34 mouse cellular contexts compared by ENCODE assay signal in the genomic region with DNA sequence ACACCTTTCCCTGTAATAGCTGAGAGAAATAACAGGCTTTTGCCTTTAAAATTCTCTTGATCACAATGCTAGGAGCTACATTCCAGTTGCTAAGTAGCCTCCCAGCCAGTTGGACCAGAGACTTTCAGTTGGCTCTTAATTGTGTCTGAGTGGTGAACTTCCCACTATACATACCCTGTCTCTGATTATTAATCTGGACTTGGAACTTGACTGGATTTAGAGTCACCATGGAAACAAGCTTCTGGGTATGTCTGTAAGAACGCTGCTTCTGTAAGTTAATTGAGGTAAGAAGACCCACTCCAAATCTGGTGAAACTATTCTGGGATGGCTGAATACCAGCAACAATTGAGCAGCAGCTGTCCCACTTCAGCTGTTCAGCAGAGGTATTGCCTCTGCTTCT. TPM values are rescaled to one million over a fixed set of nuclear protein-coding genes. Genes with fewer than 3 reads are reported as not detected.
A peak's percentile ranks its signal among the peaks of the same experiment; 100 is the strongest.
DNase-seq lines count a peak whose midpoint lies in the region; ATAC-seq and TF ChIP-seq lines count a peak whose summit lies in the region.
"Had no signal": no experiment of that assay in that cellular context is flagged by ENCODE, and none has a peak within 500 bp of the region (broad histone marks: within the 10 kb centered on the region; RNA-seq: fewer than 3 reads in every experiment).

No protein-coding gene starts in this region.

- DNase-seq in embryonic facial prominence, embryonic 14.5 days (ENCODE audit: low spot score), result peak; percentile 2
- no peak for DNase-seq in embryonic facial prominence, embryonic 10.5 days (ENCODE audit: low spot score)
- DNase-seq in forebrain, embryonic 14.5 days (ENCODE audit: low spot score), result peak; percentile 1
- no peak for DNase-seq in forebrain, postnatal 0 days
- DNase-seq in midbrain, postnatal 0 days (ENCODE audit: low spot score), result no peak
- DNase-seq in adrenal gland, postnatal 36 days, result no peak
- DNase-seq: adrenal gland, adult 8-10 months; adrenal gland, postnatal 25 days; cerebellum, adult 11-12 months; cerebellum, adult 8-10 months; cerebellum, postnatal 10 days; cerebellum, postnatal 36 days; embryo, embryonic 11 days; gastrocnemius, adult 2 months; gastrocnemius, postnatal 14 days; heart, adult 11 months; heart, postnatal 10 days; heart, postnatal 36 days had no signal

- no peak overlapping the region for H3K27ac ChIP-seq in embryonic facial prominence, embryonic 14.5 days (replicated peaks; ENCODE audit: low read depth, low read length)
- H3K27ac ChIP-seq in embryonic facial prominence, embryonic 10.5 days (replicated peaks), result no peak overlapping the region
- no peak overlapping the region for H3K27ac ChIP-seq in forebrain, embryonic 14.5 days (ENCODE audit: low read depth, low read length)
- H3K27ac ChIP-seq in forebrain, postnatal 0 days (ENCODE audit: low read depth, low read length), result no peak overlapping the region
- no peak overlapping the region for H3K27ac ChIP-seq in midbrain, embryonic 13.5 days
- no peak overlapping the region for H3K27ac ChIP-seq in midbrain, postnatal 0 days (ENCODE audit: low read depth, low read length)
- H3K27ac ChIP-seq in midbrain, embryonic 16.5 days (ENCODE audit: low read length), result no peak overlapping the region
- H3K27ac ChIP-seq: embryonic facial prominence, embryonic 15.5 days; forebrain, embryonic 13.5 days; gastrocnemius, adult 2 months; heart, embryonic 15.5 days; hindbrain, embryonic 10.5 days; hindbrain, embryonic 13.5 days; intestine, embryonic 15.5 days had no signal

- no peaks in the 10 kb centered on the region for H3K36me3 ChIP-seq in embryonic facial prominence, embryonic 14.5 days (ENCODE audit: control insufficient read depth, insufficient read depth, low read length)
- no peaks in the 10 kb centered on the region for H3K36me3 ChIP-seq in embryonic facial prominence, embryonic 10.5 days (replicated peaks)
- no peaks in the 10 kb centered on the region for H3K36me3 ChIP-seq in forebrain, embryonic 14.5 days (ENCODE audit: control insufficient read depth, insufficient read depth, low read length)
- no peaks in the 10 kb centered on the region for H3K36me3 ChIP-seq in forebrain, postnatal 0 days (ENCODE audit: insufficient read depth)
- H3K36me3 ChIP-seq in midbrain, embryonic 13.5 days, result no peaks in the 10 kb centered on the region
- H3K36me3 ChIP-seq in midbrain, postnatal 0 days (ENCODE audit: insufficient read depth, low read length), result no peaks in the 10 kb centered on the region
- H3K36me3 ChIP-seq in midbrain, embryonic 16.5 days (ENCODE audit: control insufficient read depth, insufficient read depth, low read length), result no peaks in the 10 kb centered on the region
- H3K36me3 ChIP-seq: embryonic facial prominence, embryonic 15.5 days; heart, embryonic 12.5 days; heart, embryonic 15.5 days; hindbrain, embryonic 10.5 days; hindbrain, embryonic 13.5 days; intestine, embryonic 15.5 days had no signal

- H3K4me2 ChIP-seq in embryonic facial prominence, embryonic 14.5 days (ENCODE audit: low read depth, low read length), result no peak overlapping the region
- no peak overlapping the region for H3K4me2 ChIP-seq in forebrain, embryonic 14.5 days (ENCODE audit: low read length)
- H3K4me2 ChIP-seq in forebrain, postnatal 0 days (ENCODE audit: low read depth), result no peak overlapping the region
- H3K4me2 ChIP-seq in midbrain, embryonic 13.5 days (replicated peaks), result no peak overlapping the region
- H3K4me2 ChIP-seq in midbrain, postnatal 0 days (ENCODE audit: low read depth, low read length, poor library complexity, severe bottlenecking), result no peak overlapping the region
- H3K4me2 ChIP-seq in midbrain, embryonic 16.5 days (ENCODE audit: low read length), result no peak overlapping the region
- H3K4me2 ChIP-seq: embryonic facial prominence, embryonic 15.5 days; forebrain, embryonic 13.5 days; heart, embryonic 12.5 days; heart, embryonic 15.5 days; hindbrain, embryonic 13.5 days; intestine, embryonic 15.5 days had no signal

- H3K27me3 ChIP-seq in embryonic facial prominence, embryonic 14.5 days (replicated peaks; ENCODE audit: control insufficient read depth, insufficient read depth, low read length), result no peaks in the 10 kb centered on the region
- no peaks in the 10 kb centered on the region for H3K27me3 ChIP-seq in embryonic facial prominence, embryonic 10.5 days (replicated peaks; ENCODE audit: low read depth, poor library complexity, severe bottlenecking)
- no peaks in the 10 kb centered on the region for H3K27me3 ChIP-seq in forebrain, embryonic 14.5 days (replicated peaks; ENCODE audit: control insufficient read depth, insufficient read depth, low read length)
- H3K27me3 ChIP-seq in forebrain, postnatal 0 days (ENCODE audit: insufficient read depth, low read length), result no peaks in the 10 kb centered on the region
- no peaks in the 10 kb centered on the region for H3K27me3 ChIP-seq in midbrain, embryonic 13.5 days
- H3K27me3 ChIP-seq in midbrain, postnatal 0 days (ENCODE audit: insufficient read depth, low read length), result no peaks in the 10 kb centered on the region
- no peaks in the 10 kb centered on the region for H3K27me3 ChIP-seq in midbrain, embryonic 16.5 days (ENCODE audit: control insufficient read depth, insufficient read depth, low read depth, low read length)
- H3K27me3 ChIP-seq: embryonic facial prominence, embryonic 15.5 days; forebrain, embryonic 13.5 days; heart, embryonic 12.5 days; heart, embryonic 15.5 days; hindbrain, embryonic 13.5 days; intestine, embryonic 15.5 days had no signal

- no peaks in the 10 kb centered on the region for H3K4me1 ChIP-seq in embryonic facial prominence, embryonic 14.5 days (ENCODE audit: control insufficient read depth, insufficient read depth, low read length)
- no peaks in the 10 kb centered on the region for H3K4me1 ChIP-seq in embryonic facial prominence, embryonic 10.5 days
- no peaks in the 10 kb centered on the region for H3K4me1 ChIP-seq in forebrain, embryonic 14.5 days (ENCODE audit: control insufficient read depth, insufficient read depth, low read length)
- H3K4me1 ChIP-seq in forebrain, postnatal 0 days (ENCODE audit: insufficient read depth), result no peaks in the 10 kb centered on the region
- no peaks in the 10 kb centered on the region for H3K4me1 ChIP-seq in midbrain, embryonic 13.5 days (replicated peaks)
- H3K4me1 ChIP-seq in midbrain, postnatal 0 days (ENCODE audit: insufficient read depth, low read length), result no peaks in the 10 kb centered on the region
- H3K4me1 ChIP-seq in midbrain, embryonic 16.5 days (ENCODE audit: control insufficient read depth, insufficient read depth, low read length), result no peaks in the 10 kb centered on the region
- H3K4me1 ChIP-seq: embryonic facial prominence, embryonic 15.5 days; heart, embryonic 12.5 days; heart, embryonic 15.5 days; hindbrain, embryonic 10.5 days; hindbrain, embryonic 13.5 days; intestine, embryonic 15.5 days had no signal

- no peak overlapping the region for H3K4me3 ChIP-seq in embryonic facial prominence, embryonic 14.5 days (ENCODE audit: low read depth, low read length)
- H3K4me3 ChIP-seq in embryonic facial prominence, embryonic 10.5 days, result no peak overlapping the region
- H3K4me3 ChIP-seq in forebrain, embryonic 14.5 days (ENCODE audit: low read depth, low read length), result no peak overlapping the region
- no peak overlapping the region for H3K4me3 ChIP-seq in forebrain, postnatal 0 days (ENCODE audit: low read depth, low read length)
- H3K4me3 ChIP-seq in midbrain, embryonic 13.5 days (replicated peaks), result no peak overlapping the region
- H3K4me3 ChIP-seq in midbrain, postnatal 0 days (ENCODE audit: low read depth, low read length), result no peak overlapping the region
- no peak overlapping the region for H3K4me3 ChIP-seq in midbrain, embryonic 16.5 days (ENCODE audit: low read depth, low read length)
- H3K4me3 ChIP-seq: embryonic facial prominence, embryonic 15.5 days; forebrain, embryonic 13.5 days; gastrocnemius, adult 2 months; heart, embryonic 12.5 days; heart, embryonic 15.5 days; hindbrain, embryonic 10.5 days; hindbrain, embryonic 13.5 days; intestine, embryonic 15.5 days had no signal

- TF ChIP-seq CTCF in forebrain, postnatal 0 days (IDR thresholded peaks at IDR 0.05; ENCODE audit: low read depth), result no peak
- no peak for TF ChIP-seq CTCF in midbrain, postnatal 0 days (IDR thresholded peaks at IDR 0.05)

- H3K9ac ChIP-seq in embryonic facial prominence, embryonic 14.5 days (ENCODE audit: low read depth, low read length), result no peak overlapping the region
- no peak overlapping the region for H3K9ac ChIP-seq in forebrain, embryonic 14.5 days (ENCODE audit: low read length)
- no peak overlapping the region for H3K9ac ChIP-seq in forebrain, postnatal 0 days
- H3K9ac ChIP-seq in midbrain, embryonic 13.5 days (replicated peaks), result no peak overlapping the region
- H3K9ac ChIP-seq in midbrain, postnatal 0 days (replicated peaks; ENCODE audit: low read length, poor library complexity, severe bottlenecking), result no peak overlapping the region
- H3K9ac ChIP-seq in midbrain, embryonic 16.5 days (ENCODE audit: low read depth, low read length), result no peak overlapping the region
- H3K9ac ChIP-seq: embryonic facial prominence, embryonic 15.5 days; forebrain, embryonic 13.5 days; heart, embryonic 12.5 days; heart, embryonic 15.5 days; hindbrain, embryonic 13.5 days; intestine, embryonic 15.5 days had no signal

- H3K9me3 ChIP-seq in embryonic facial prominence, embryonic 14.5 days (ENCODE audit: control insufficient read depth, low read length), result no peaks in the 10 kb centered on the region
- no peaks in the 10 kb centered on the region for H3K9me3 ChIP-seq in embryonic facial prominence, embryonic 10.5 days
- no peaks in the 10 kb centered on the region for H3K9me3 ChIP-seq in forebrain, embryonic 14.5 days (replicated peaks; ENCODE audit: control insufficient read depth, low read length)
- H3K9me3 ChIP-seq in forebrain, postnatal 0 days (ENCODE audit: low read length), result no peaks in the 10 kb centered on the region
- H3K9me3 ChIP-seq in midbrain, embryonic 13.5 days, result no peaks in the 10 kb centered on the region
- no peaks in the 10 kb centered on the region for H3K9me3 ChIP-seq in midbrain, postnatal 0 days (ENCODE audit: low read length)
- no peaks in the 10 kb centered on the region for H3K9me3 ChIP-seq in midbrain, embryonic 16.5 days (replicated peaks; ENCODE audit: control insufficient read depth, low read length, poor library complexity, severe bottlenecking)
- H3K9me3 ChIP-seq: embryonic facial prominence, embryonic 15.5 days; forebrain, embryonic 13.5 days; heart, embryonic 12.5 days; heart, embryonic 15.5 days; hindbrain, embryonic 10.5 days; hindbrain, embryonic 13.5 days; intestine, embryonic 15.5 days had no signal

- 56% methylated on average over 1 of the region's 1 CpGs for WGBS in embryonic facial prominence, embryonic 14.5 days
- 62% methylated on average over 1 of the region's 1 CpGs for WGBS in embryonic facial prominence, embryonic 10.5 days
- WGBS in forebrain, embryonic 14.5 days, result 3% methylated on average over 1 of the region's 1 CpGs
- 3% methylated on average over 1 of the region's 1 CpGs for WGBS in forebrain, postnatal 0 days
- 26% methylated on average over 1 of the region's 1 CpGs for WGBS in midbrain, embryonic 13.5 days
- WGBS in midbrain, postnatal 0 days, result 13% methylated on average over 1 of the region's 1 CpGs
- WGBS in midbrain, embryonic 16.5 days, result 31% methylated on average over 1 of the region's 1 CpGs

- ATAC-seq in embryonic facial prominence, embryonic 14.5 days (ENCODE audit: low read depth), result 0 out of 2 replicates have a peak, but pooled peaks have one; percentile 18
- ATAC-seq in forebrain, embryonic 14.5 days, result no peak
- no peak for ATAC-seq in forebrain, postnatal 0 days
- ATAC-seq in midbrain, embryonic 13.5 days, result peak; percentile 34; the same call in 1 of the 2 replicates
- no peak for ATAC-seq in midbrain, postnatal 0 days (ENCODE audit: low FRiP score)
- 0 out of 2 replicates have a peak, but pooled peaks have one; percentile 17 for ATAC-seq in midbrain, embryonic 16.5 days
- ATAC-seq: activated CD4-positive, CD25-positive, alpha-beta regulatory T cell, adult 4 months; forebrain, embryonic 13.5 days; hindbrain, embryonic 16.5 days; intestine, embryonic 15.5 days had no signal

RNA-seq across cellular contexts. Expression of gene Gm11487, which starts 37.7 kb away (rescaled TPM):
- polyA plus RNA-seq in embryonic facial prominence, embryonic 14.5 days (2014; fragmentation: Nextera tagmentation; extraction: Ambion mirVana), result not detected in 2 replicates
- polyA plus RNA-seq in embryonic facial prominence, embryonic 10.5 days (2016; fragmentation: Nextera tagmentation; extraction: Ambion mirVana), result not detected in 2 replicates
- polyA plus RNA-seq in forebrain, embryonic 14.5 days (2014; fragmentation: Nextera tagmentation; extraction: Ambion mirVana), result not detected in 2 replicates
- total RNA-seq in forebrain, postnatal 0 days (2014; rRNA removed), result not detected in 2 replicates
- polyA plus RNA-seq in forebrain, postnatal 0 days (2015; fragmentation: Nextera tagmentation; extraction: Ambion mirVana), result not detected in 2 replicates
- not detected in 2 replicates for polyA plus RNA-seq in midbrain, embryonic 13.5 days (2015; fragmentation: Nextera tagmentation; extraction: Ambion mirVana)
- not detected in 2 replicates for total RNA-seq in midbrain, postnatal 0 days (2014; rRNA removed)
- polyA plus RNA-seq in midbrain, postnatal 0 days (2015; fragmentation: Nextera tagmentation; extraction: Ambion mirVana), result not detected in 2 replicates
- polyA plus RNA-seq in midbrain, embryonic 16.5 days (2015; fragmentation: Nextera tagmentation; extraction: Ambion mirVana), result not detected in 2 replicates
- total RNA-seq in adrenal gland, postnatal 36 days (2021), result not detected
- total RNA-seq: adrenal gland, adult 8-10 months; adrenal gland, postnatal 25 days; gastrocnemius, adult 2 months; gastrocnemius, postnatal 14 days; gastrocnemius, postnatal 4 days; heart, adult 8-10 months; heart, postnatal 10 days; heart, postnatal 36 days had no signal
- polyA plus RNA-seq: activated CD4-positive, CD25-positive, alpha-beta regulatory T cell, adult 4 months; cortical plate, adult 2 months; embryonic facial prominence, embryonic 11.5 days; embryonic facial prominence, embryonic 15.5 days; forebrain, embryonic 13.5 days; frontal cortex, adult 2 months; heart, embryonic 12.5 days; heart, embryonic 15.5 days; hindbrain, embryonic 10.5 days; hindbrain, embryonic 13.5 days; hindbrain, embryonic 16.5 days; intestine, embryonic 15.5 days had no signal

Comparison
In these comparisons a context has a peak if more than half of its experiments do, and no peak if none do; other contexts are left out.
1. ATAC-seq: peak in embryonic facial prominence, embryonic 14.5 days (single experiment), midbrain, embryonic 13.5 days (single experiment) and midbrain, embryonic 16.5 days (single experiment); none in forebrain, embryonic 14.5 days (single experiment), forebrain, postnatal 0 days (single experiment) and midbrain, postnatal 0 days (single experiment).
2. DNase-seq: peak in embryonic facial prominence, embryonic 14.5 days (single experiment) and forebrain, embryonic 14.5 days (single experiment); none in embryonic facial prominence, embryonic 10.5 days (single experiment), forebrain, postnatal 0 days (single experiment), midbrain, postnatal 0 days (single experiment) and adrenal gland, postnatal 36 days (0 of 2).